Mouse (Mus musculus) cerebellum, postnatal 14 days (tissue): ENCODE measurements around the gene 1700025G04Rik.

Experiments used
- DNase-seq, 2 experiments: peaks; one replicate each; pipeline ENCODE4 v3.0.0; 2021; ENCODE audit warnings: mixed read lengths in 2 of 2

Gene 1700025G04Rik

DNA sequence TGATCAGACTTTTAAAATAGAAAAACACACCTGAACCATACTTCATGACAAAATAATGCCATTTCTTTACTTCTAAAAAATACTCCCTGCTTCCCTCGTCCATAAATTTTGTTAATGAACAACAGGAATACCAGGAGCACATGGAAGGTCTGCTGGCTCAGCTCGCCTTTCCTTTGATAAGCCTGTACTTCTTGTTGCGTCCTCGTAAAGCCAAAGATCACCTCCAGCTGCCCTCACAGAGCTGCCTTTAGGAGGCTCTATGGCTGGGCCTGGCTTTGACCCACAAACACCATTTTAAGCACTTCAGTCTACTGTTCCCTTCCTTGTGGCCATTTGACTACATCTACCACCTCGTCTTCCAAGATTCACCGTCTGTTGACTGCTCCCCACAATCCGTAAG lies 101.2 kb downstream of the 1700025G04Rik start:
- DNase-seq = no peak

GRCm38 (mm10) chr1:151988066-151988465 lies 101.9 kb downstream of the 1700025G04Rik start:
- DNase-seq = peak; percentile 59 to 77

DNA sequence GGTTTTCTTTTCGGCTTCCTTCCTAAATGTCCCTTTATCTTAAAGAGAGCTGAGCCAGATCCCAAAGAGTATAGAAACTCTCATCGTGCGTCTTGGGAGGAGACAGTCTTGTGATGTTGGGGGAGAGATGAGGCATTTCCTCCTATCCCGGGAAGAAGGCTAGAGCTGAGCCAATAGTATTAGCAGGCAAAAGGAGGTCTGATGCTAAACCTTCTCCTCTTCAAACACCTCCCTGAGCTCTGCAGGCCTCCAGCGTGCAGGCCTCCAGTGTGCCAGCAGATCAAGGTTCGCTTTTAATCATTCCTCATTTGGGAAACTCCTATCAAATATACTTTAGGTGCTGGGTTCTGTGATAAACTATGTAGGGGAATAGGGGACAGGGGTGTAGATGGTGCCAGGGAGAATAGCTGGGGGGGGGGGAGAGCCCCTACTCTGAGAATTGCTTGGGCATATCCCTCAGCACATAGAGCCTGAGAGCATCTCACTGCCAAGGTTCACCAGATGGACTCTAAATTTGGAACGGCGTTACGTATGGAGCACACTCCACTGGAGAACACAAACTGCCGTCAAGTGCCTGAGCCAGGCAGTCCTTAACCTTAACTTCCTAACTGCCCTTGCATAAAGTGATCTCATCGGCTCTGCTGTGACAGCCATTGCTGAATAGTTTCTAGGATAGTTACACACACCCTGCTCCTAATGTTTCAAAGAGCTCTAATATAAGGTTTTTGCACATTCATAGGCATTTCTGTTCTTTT lies 103.7 kb downstream of the 1700025G04Rik start:
- DNase-seq = peak; percentile 65 to 81

- no peak for DNase-seq
These were observed 104.9 kb downstream of the 1700025G04Rik start for GRCm38 (mm10) chr1:151985056-151985455.

DNA sequence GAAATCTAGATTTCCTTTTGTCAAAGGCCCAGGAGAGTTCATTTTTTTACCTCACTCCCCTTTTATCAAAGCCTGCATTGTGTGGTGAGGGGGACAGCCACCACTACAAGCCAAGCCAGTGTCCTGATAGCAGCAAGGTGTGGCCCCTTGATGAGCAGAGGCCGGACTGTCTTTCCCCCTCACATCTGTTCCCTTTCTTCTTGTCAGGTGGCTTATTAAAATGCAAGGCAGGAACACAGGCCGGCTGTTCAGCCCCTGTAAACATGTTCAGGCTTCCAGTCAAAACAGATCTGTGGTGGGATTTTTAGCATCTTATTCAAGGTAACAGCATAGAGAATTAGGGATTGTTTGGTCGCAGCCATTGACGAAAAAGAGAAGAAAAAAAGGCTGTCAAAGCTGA lies 105.9 kb downstream of the 1700025G04Rik start:
- DNase-seq = no peak

DNA sequence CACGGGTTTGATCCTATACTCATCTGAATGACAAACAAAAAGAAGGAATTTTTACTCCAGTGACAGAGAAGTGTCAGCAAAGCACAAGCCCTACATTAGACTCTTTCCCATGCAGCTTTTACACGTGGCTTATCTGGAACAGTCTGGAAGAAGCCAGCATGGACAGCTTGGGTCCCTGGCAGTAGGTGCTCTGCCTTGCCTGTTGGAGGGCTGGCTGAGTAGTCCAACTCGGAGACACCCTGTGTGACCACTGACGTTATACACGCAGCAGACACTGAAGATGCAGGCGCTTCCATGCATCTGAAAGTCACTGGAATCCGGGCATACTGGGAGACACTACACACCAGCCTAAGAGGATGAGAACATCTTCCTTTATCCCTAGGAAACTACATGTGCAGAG lies 109.4 kb downstream of the 1700025G04Rik start:
- peak; percentile 54 to 68 for DNase-seq

DNA sequence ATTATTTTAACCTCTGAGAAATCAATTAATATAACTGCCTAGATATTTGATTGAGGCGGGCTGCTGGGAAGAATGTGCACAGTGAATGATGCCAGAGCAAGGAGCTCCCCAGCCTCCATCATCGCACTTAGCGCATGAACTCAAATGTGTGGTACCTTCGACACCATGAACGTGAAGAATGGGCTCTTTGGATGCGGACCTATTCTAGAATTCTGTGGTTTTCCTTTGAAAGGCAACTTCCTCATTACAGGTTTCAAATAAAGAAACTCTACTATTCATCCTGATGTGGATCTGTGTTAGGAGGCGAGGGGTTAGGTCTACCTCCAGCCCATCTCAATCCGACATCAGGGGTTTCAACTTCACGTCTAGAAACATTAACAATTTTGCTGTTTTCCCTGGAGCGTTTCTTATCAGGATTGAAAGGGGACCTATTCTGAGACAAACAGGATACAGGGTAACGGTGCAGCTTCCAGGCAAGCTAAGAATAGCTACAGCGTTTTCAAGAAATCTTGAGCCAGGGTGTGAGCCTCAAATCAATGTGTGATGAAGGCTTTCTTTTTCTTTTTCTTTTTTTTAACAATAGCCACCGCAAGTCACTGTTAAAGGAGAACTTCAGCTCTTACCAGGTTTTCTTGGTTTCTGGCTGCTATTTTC lies 110.0 kb downstream of the 1700025G04Rik start:
- DNase-seq = no peak

GRCm38 (mm10) chr1:151978751-151979150 lies 111.2 kb downstream of the 1700025G04Rik start:
- no peak for DNase-seq

GRCm38 (mm10) chr1:151977596-151977995 lies 112.3 kb downstream of the 1700025G04Rik start:
- no peak for DNase-seq

GRCm38 (mm10) chr1:151976850-151977249 lies 113.1 kb downstream of the 1700025G04Rik start:
- no peak for DNase-seq

DNA sequence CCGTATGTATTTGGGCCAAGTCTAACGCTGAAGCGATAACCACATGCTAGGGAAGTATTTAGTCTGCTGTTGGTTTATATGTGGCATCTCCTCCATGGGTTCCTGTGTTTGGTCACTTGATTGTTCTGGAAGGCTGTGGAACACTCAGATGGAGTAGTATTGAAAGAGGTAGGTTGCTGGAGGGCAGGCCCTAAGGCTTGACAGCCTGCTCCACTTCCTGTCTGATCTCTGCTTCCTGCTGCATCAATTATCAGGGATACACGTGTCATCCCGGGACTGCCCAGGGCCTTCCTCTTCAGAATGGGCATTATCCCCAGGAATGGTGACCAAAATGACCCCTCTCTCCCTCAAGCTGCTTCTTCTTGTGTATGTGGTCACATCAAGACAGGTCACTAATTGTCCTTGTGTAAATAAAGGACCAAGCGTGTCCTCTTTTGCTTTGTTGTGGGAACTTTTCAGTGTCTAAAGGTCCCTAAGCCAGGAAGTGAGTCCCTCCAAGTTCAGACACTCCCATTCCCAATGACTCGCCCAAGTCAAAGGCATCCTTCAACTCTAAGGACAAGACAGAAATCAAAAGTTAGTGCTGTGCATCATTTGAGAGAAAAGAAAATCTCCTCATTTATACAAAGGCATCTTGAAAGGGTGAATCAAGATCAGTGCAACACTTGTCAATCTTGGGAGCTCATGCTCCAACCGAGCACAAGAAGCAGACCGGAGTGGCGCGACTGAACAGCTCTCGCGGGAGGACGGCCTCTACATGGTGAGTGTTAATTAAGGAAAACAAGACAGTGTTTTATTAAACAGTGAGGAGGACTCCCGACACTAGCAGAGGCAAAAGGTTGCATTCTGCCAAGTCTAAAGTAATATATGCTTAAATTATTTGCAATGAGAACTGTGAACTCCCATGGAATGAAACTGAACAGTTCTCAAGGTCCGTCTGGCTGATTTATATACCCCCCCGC lies 114.2 kb downstream of the 1700025G04Rik start:
- DNase-seq = no peak

GRCm38 (mm10) chr1:151974887-151975286 lies 115.0 kb downstream of the 1700025G04Rik start:
- no peak for DNase-seq

DNA sequence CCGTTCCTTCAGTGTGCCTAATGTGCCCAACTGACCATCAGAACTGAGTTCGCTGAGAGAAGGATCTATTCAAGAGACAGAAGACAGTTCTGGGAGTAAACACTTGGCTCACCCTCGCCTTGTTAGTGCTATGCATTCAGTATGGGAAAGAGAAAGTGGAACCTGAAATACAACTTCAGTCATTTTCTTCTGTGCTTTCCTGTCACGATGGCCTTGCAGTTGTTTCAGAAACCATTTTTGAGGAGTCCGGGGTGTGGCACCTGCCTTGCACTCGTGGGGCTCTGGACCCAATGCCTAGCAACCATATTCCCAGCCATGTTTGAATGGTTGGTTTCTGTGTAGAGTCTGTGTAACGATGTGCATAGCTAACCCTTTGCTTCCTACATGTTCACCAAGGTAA lies 115.5 kb downstream of the 1700025G04Rik start:
- DNase-seq = no peak

DNA sequence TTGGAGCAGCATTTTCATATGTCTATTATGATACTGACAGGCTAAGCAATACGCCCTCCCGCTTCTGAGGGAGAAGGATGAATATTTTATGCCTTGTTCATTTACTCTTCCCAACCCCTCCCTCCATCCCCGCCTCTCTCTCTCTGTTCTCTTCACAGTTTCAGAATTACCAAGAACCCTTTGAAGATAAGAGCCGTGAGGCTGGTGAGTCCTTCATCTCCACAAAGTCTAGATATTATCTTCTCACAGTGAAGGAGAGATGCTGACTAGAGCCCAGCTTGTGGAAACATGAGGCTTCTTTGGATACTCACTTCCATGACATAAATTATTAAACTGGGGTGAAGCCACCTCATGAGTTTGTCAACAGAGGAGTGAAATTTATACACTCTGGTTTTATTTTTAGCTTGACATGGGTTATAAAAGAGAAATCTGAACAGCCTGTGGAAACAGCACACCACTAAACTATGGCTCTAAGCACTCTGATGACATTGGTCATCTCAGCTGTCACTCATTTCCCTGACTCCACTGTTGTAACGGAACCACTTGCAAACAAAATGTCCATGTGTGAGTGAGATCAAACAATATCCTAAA lies 116.7 kb downstream of the 1700025G04Rik start:
- no peak for DNase-seq

- DNase-seq = no peak
These were observed 118.3 kb downstream of the 1700025G04Rik start for GRCm38 (mm10) chr1:151971581-151971980.

DNA sequence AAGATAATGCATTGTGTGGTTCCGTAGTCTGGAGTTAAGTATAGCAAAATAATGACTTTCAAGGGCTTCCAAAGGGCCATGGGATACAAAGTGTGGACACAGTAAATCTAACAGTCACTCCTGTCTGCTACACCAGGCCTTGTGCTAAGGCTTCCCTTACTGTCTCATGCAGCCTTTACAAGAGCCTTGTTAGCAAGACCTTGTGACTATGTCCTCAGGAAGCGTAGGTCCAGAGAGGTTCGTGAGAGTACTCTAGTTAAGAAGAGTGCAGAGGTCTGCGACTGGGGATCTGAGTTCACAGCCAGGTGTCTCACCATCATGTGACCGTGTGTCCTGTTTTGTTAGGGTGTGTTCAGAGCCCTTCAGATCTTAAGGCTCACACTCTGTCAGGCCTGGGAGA lies 121.8 kb downstream of the 1700025G04Rik start:
- no peak for DNase-seq

DNA sequence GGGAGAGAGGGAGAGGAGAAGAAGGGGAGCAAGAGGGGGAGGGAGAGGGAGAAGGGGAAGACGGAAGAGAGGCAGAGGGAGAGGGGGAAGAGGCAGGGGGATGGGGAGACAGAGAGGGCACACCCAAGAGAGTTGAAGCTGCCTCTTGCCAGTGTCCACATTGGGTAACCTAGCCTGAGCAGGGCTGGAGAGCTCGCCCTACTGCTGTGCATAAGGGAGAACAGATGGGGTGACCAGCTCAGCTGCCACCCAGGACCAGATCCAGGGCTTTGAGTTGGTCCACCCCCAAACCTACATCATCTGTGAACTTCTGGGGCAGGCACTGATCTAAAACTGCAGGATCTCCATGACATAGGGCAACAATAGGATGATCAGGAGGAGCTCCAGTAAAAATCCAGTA lies 125.1 kb downstream of the 1700025G04Rik start:
- DNase-seq = no peak

DNA sequence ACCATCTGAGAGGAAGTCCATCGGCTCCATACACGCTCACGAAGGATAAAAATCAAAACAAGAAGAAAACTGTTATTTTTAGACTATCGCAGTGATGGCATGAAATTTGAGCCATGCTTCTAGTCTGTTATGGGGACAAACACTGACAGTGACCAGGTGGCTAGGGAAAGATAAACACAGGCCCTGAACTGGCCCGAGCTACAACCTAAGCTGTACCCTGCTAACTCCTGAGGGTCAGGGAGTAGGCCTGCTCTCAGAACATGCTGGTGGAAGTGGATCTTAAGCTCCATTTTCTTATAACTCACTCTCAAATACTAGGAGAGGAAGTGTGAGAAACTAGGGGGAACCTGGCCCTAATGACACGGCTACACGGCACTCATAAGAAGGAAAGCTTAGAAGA lies 126.7 kb downstream of the 1700025G04Rik start:
- DNase-seq = no peak

GRCm38 (mm10) chr1:151962078-151962477 lies 127.8 kb downstream of the 1700025G04Rik start:
- DNase-seq = no peak

GRCm38 (mm10) chr1:151961204-151961603 lies 128.7 kb downstream of the 1700025G04Rik start:
- no peak for DNase-seq

- DNase-seq = no peak
These were observed 130.9 kb downstream of the 1700025G04Rik start for GRCm38 (mm10) chr1:151959010-151959409.

GRCm38 (mm10) chr1:151958442-151958841 lies 131.5 kb downstream of the 1700025G04Rik start:
- DNase-seq = no peak

- DNase-seq = no peak
These were observed 132.3 kb downstream of the 1700025G04Rik start for GRCm38 (mm10) chr1:151957669-151958068.
